Mouse (Mus musculus) olfactory bulb, adult 2 months (tissue): ENCODE results near the gene Bcas1.

Experiments used
- CTCF ChIP-seq: fragments of 200-500 bp; IDR thresholded peaks from 2 replicates; pipeline ENCODE4 v1.5.1; 2012; ENCODE audit warnings: low read depth, mild to moderate bottlenecking, low read length, moderate library complexity; ENCODE audit not compliant: insufficient read depth
- POLR2A ChIP-seq: fragments of 200-500 bp; IDR thresholded peaks from 2 replicates; pipeline ENCODE4 v1.6.1; 2012; ENCODE audit warnings: mild to moderate bottlenecking, low read depth, low read length, moderate library complexity; ENCODE audit not compliant: insufficient read depth

DNA sequence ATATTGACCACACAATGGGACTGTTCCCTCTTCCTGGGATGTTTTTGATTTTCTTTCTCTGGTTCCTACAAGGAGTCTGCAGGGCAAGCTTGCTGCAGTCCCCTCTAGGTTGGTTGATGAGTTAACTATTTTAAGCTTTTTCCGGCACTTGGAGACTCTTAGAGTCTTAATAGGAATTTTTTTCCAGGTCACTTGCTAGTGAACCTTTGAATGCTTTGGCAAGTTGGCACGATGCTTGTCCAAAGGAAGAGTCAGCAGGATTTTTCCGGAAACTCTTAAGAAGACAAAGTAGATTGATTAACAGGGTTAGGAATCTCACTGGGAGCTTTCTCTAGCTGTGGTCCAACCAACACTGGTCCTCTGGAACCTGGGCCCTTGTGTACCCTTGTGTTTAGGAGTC, 47.5 kb upstream of the Bcas1 start:
- no peak for TF ChIP-seq CTCF
- no peak for TF ChIP-seq POLR2A
